Mouse (Mus musculus): ENCODE measurements around the gene Abcc10. TPM values are rescaled to one million over a fixed set of nuclear protein-coding genes. Genes with fewer than 3 reads are reported as not detected.

Abcc10 gene
- polyA plus RNA-seq, 1 experiment from 2014 or later: 8.1 TPM

DNA sequence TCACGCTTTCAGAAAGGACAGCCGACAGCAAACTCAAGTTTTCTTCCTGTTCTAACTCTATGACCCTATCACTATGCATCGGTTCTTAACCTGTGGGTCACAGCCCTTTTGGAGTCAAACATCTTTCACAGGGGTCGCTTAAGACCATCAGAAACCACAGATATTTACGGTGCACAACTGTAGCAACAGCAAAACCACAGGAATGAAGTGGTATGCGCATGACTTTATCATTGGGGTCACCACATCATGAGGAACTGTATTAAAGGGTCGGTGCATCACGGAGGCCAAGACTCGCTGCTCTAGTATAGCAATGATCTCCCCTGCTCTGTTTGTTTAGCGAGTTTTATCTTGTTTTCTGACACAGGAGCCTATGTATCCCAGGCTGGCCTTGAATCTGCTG lies 12.3 kb downstream of the Abcc10 start:
- ATAC-seq: no peak
- Histone ChIP-seq H3K27ac (ENCODE audit: low read length) (no peak overlapping the region), H3K4me3 (replicated peaks; ENCODE audit: low read length) (no peak overlapping the region), H3K4me1 (replicated peaks; ENCODE audit: control insufficient read depth, insufficient read depth, low read length) (no peaks in the 10 kb centered on the region), H3K9ac (replicated peaks; ENCODE audit: low read depth, low read length) (no peak overlapping the region), H3K27me3 (replicated peaks; ENCODE audit: control insufficient read depth, insufficient read depth, low read length) (no peaks in the 10 kb centered on the region), H3K4me2 (ENCODE audit: low read length) (no peak overlapping the region), H3K9me3 (ENCODE audit: control insufficient read depth, low read length) (no peaks in the 10 kb centered on the region), H3K36me3 (ENCODE audit: control insufficient read depth, insufficient read depth) (no peaks in the 10 kb centered on the region)
- WGBS: 92% methylated on average over 10 of the region's 10 CpGs

DNA sequence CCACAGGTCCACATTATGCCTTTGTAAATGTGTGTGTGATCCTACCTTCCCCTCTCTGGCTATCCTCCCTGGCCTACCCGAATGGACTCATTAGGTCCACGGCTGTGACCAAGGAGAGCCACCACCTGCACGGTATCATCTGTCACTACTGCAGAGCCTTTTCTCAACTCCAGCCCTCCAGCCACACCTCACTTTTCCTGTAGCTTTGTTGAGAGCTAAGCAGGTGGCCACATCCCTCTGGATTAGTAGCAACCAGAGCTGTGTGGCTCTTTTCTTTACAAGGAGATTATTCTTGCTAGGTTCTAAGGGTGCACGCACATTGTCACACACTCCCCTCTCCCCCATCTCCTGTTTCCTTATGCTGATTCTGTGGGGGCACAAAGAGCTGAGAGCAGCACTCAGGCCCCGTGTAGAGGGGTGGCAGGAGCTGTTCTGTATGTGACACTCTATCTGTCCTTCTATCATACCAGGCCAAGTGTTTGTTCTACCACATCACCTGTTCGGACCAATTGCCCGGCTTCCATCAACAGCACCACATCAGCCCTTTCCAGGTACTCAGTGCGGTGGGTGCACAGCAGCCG lies 14.9 kb downstream of the Abcc10 start:
- Histone ChIP-seq H3K9ac (replicated peaks; ENCODE audit: low read depth, low read length) (no peak overlapping the region), H3K9me3 (ENCODE audit: control insufficient read depth, low read length) (no peaks in the 10 kb centered on the region), H3K4me2 (ENCODE audit: low read length) (no peak overlapping the region), H3K27me3 (replicated peaks; ENCODE audit: control insufficient read depth, insufficient read depth, low read length) (no peaks in the 10 kb centered on the region), H3K4me1 (replicated peaks; ENCODE audit: control insufficient read depth, insufficient read depth, low read length) (no peaks in the 10 kb centered on the region), H3K27ac (ENCODE audit: low read length) (no peak overlapping the region), H3K4me3 (replicated peaks; ENCODE audit: low read length) (no peak overlapping the region), H3K36me3 (ENCODE audit: control insufficient read depth, insufficient read depth) (no peaks in the 10 kb centered on the region)
- ATAC-seq: no peak
- 88% methylated on average over 9 of the region's 9 CpGs for WGBS

DNA sequence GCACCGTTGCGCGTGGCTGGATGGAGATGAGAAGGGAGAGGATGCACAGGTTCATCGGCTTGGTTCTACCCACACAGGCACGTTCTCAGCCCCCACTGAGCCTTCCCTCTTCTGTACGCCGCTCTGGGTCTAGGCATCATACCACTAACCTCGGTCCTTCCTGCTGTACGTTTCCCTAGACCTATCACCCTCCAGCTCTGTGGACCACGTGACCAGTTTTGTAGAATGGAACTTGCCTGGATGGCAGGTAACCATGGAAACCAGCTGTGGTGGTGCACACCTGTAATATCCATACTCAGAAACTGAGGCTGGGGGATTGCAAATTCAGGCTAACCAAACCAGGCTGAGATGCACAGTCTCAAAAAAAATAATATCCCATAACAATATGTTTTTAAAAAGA lies 17.6 kb downstream of the Abcc10 start:
- Histone ChIP-seq H3K4me1 (replicated peaks; ENCODE audit: control insufficient read depth, insufficient read depth, low read length) (no peaks in the 10 kb centered on the region), H3K4me2 (ENCODE audit: low read length) (no peak overlapping the region), H3K27ac (ENCODE audit: low read length) (no peak overlapping the region), H3K4me3 (replicated peaks; ENCODE audit: low read length) (no peak overlapping the region), H3K27me3 (replicated peaks; ENCODE audit: control insufficient read depth, insufficient read depth, low read length) (no peaks in the 10 kb centered on the region), H3K36me3 (ENCODE audit: control insufficient read depth, insufficient read depth) (no peaks in the 10 kb centered on the region), H3K9me3 (ENCODE audit: control insufficient read depth, low read length) (no peaks in the 10 kb centered on the region), H3K9ac (replicated peaks; ENCODE audit: low read depth, low read length) (no peak overlapping the region)
- ATAC-seq: no peak
- 86% methylated on average over 10 of the region's 10 CpGs for WGBS

DNA sequence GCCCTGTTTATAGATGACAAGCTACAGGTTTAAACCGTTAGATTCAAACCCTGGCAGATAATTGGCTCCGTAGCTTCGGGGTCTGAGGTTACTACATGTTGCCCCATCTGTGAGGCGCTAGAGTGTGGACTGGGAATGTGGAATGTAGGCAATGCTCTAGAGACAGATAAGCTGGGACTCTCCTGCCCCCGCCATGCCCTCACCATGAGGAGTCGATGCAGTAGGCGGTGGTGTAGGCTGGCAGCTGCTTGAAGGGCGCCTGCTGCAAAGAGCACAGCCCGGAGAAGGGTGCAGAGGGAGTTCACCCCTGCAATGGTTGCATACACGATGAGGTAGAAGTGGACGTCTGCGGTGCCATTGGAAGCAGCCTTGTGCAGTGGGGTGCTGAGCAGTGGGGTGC lies 18.3 kb downstream of the Abcc10 start:
- H3K4me3 ChIP-seq (replicated peaks; ENCODE audit: low read length): no peak overlapping the region
- H3K4me1 ChIP-seq (replicated peaks; ENCODE audit: control insufficient read depth, insufficient read depth, low read length): no peaks in the 10 kb centered on the region
- no peak overlapping the region for H3K27ac ChIP-seq (ENCODE audit: low read length)
- no peaks in the 10 kb centered on the region for H3K9me3 ChIP-seq (ENCODE audit: control insufficient read depth, low read length)
- 86% methylated on average over 12 of the region's 12 CpGs for WGBS
- no peaks in the 10 kb centered on the region for H3K27me3 ChIP-seq (replicated peaks; ENCODE audit: control insufficient read depth, insufficient read depth, low read length)
- no peaks in the 10 kb centered on the region for H3K36me3 ChIP-seq (ENCODE audit: control insufficient read depth, insufficient read depth)
- no peak overlapping the region for H3K9ac ChIP-seq (replicated peaks; ENCODE audit: low read depth, low read length)
- ATAC-seq: no peak
- no peak overlapping the region for H3K4me2 ChIP-seq (ENCODE audit: low read length)

DNA sequence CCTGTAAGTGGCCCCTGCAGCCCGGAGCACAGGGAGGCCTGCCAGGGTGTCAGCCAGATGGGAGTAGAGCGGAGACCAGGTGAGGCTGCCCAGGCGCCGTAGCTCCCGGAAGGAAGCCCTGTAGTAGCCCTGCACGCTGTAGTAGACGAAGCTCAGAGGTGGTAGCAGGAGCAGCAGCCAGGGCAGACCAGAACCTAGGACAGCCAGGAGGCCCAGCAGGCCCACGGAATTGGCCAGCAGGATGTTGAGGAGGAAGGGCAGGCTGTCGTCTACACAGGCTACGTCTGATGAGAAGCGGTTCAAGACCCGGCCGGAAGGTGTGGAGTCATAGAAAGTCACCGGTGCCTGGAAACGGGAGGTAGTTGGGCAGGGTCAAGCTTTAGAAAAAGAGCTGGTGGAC lies 21.2 kb downstream of the Abcc10 start:
- H3K36me3 ChIP-seq (ENCODE audit: control insufficient read depth, insufficient read depth): no peaks in the 10 kb centered on the region

DNA sequence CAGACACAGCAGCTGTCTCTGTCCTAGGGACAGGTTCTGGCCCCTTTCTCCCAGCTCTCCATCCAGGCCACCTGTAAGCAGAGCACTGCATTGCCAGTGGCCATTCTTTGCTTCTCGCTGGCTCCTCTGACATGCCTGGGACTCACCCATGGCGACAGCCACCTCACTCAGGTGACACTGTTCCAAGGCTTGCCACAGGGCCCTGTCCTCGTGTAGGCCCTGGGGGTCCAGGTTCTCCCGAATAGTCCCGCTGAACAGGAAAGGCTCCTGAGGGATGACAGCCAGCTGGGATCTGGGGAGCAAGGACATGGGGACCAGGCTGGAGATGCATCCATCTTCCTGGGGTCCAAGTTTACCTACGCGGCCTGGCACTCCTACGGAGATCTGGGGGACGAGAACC lies 24.0 kb downstream of the Abcc10 start:
- Histone ChIP-seq H3K36me3 (ENCODE audit: control insufficient read depth, insufficient read depth) (no peaks in the 10 kb centered on the region), H3K4me3 (replicated peaks; ENCODE audit: low read length) (no peak overlapping the region), H3K4me2 (ENCODE audit: low read length) (no peak overlapping the region), H3K9ac (replicated peaks; ENCODE audit: low read depth, low read length) (no peak overlapping the region), H3K9me3 (ENCODE audit: control insufficient read depth, low read length) (no peaks in the 10 kb centered on the region), H3K4me1 (replicated peaks; ENCODE audit: control insufficient read depth, insufficient read depth, low read length) (peaks cover 1% of the 10 kb centered on the region), H3K27me3 (replicated peaks; ENCODE audit: control insufficient read depth, insufficient read depth, low read length) (no peaks in the 10 kb centered on the region), H3K27ac (ENCODE audit: low read length) (no peak overlapping the region)
- no peak for ATAC-seq
- 94% methylated on average over 9 of the region's 9 CpGs for WGBS

More for the DNA sequence above, 21.2 kb downstream of the Abcc10 start:
- Histone ChIP-seq H3K4me2 (ENCODE audit: low read length) (no peak overlapping the region), H3K4me3 (replicated peaks; ENCODE audit: low read length) (no peak overlapping the region), H3K9ac (replicated peaks; ENCODE audit: low read depth, low read length) (no peak overlapping the region), H3K27me3 (replicated peaks; ENCODE audit: control insufficient read depth, insufficient read depth, low read length) (no peaks in the 10 kb centered on the region), H3K4me1 (replicated peaks; ENCODE audit: control insufficient read depth, insufficient read depth, low read length) (no peaks in the 10 kb centered on the region), H3K27ac (ENCODE audit: low read length) (no peak overlapping the region), H3K9me3 (ENCODE audit: control insufficient read depth, low read length) (no peaks in the 10 kb centered on the region)
- ATAC-seq: no peak
- WGBS: 93% methylated on average over 15 of the region's 15 CpGs

DNA sequence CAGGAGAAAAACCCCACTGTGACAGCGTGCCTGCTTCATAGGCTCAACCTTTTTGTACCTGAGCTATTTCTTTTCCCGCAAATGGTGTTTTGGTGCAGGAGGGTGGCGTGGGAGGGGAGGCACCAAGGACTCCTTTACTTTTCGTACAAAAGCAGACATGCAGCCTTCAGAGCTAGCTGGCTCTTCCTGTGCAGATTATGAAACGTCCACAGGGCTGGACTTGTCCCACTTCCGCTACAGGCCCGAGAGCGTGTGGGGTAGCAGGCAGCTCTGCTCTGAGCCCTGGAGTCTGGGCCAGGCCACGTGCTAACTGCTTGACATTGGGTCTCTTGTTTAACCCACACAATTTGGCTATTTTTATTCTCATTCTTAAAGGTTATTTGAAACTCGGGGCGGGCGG lies 26.3 kb downstream of the Abcc10 start:
- Histone ChIP-seq H3K4me2 (ENCODE audit: low read length) (no peak overlapping the region), H3K4me1 (replicated peaks; ENCODE audit: control insufficient read depth, insufficient read depth, low read length) (peaks cover 18% of the 10 kb centered on the region), H3K27ac (ENCODE audit: low read length) (no peak overlapping the region), H3K9me3 (ENCODE audit: control insufficient read depth, low read length) (no peaks in the 10 kb centered on the region), H3K27me3 (replicated peaks; ENCODE audit: control insufficient read depth, insufficient read depth, low read length) (peaks cover 4% of the 10 kb centered on the region; the same call in 1 of the 2 replicates), H3K9ac (replicated peaks; ENCODE audit: low read depth, low read length) (no peak overlapping the region), H3K4me3 (replicated peaks; ENCODE audit: low read length) (no peak overlapping the region), H3K36me3 (ENCODE audit: control insufficient read depth, insufficient read depth) (no peaks in the 10 kb centered on the region)
- ATAC-seq: no peak
- 76% methylated on average over 12 of the region's 12 CpGs for WGBS

DNA sequence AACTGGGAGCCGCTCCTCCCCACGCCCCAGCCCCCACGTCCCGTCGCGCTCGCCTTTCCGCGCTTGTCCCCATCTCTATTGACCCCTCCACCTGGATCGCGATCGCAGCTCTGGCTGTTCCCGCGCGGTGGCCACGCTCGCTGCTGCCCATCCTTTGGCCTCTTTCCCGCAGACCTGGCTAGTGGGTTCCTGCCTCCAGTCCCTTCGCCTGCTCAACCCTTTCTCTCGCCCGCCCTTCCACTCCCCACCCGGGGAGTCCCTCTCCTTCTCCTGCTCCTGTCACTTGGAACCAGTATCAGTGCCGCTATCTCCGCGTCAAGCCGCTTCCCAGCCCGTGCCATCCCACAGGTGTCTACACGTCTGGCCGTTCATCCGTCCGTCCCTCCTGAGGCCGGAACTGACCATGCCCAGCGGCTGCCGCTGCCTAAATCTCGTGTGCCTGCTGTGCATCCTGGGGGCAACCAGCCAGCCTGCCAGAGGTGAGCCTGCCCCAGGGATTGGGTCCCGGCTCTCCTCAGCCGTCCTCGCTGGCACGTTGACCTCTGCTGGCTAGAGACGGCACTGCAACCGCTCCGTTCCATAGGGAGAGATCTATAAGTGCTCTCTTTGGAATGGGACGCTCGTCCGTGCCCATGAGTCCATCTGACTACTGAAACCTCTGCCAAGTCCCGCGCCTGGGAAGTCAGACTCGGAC lies 29.8 kb downstream of the Abcc10 start:
- WGBS: 0% methylated on average over 41 of the region's 48 CpGs
- peaks cover 24% of the 10 kb centered on the region for H3K27me3 ChIP-seq (replicated peaks; ENCODE audit: control insufficient read depth, insufficient read depth, low read length)
- no peaks in the 10 kb centered on the region for H3K9me3 ChIP-seq (ENCODE audit: control insufficient read depth, low read length)
- H3K4me2 ChIP-seq (ENCODE audit: low read length): peak overlapping the region; percentile 98
- ATAC-seq: peak; percentile 69
- H3K36me3 ChIP-seq (ENCODE audit: control insufficient read depth, insufficient read depth): no peaks in the 10 kb centered on the region
- peak overlapping the region; percentile 76 for H3K9ac ChIP-seq (replicated peaks; ENCODE audit: low read depth, low read length)
- peaks cover 20% of the 10 kb centered on the region for H3K4me1 ChIP-seq (replicated peaks; ENCODE audit: control insufficient read depth, insufficient read depth, low read length)
- H3K27ac ChIP-seq (ENCODE audit: low read length): peak overlapping the region; percentile 53
- peak overlapping the region; percentile 77 for H3K4me3 ChIP-seq (replicated peaks; ENCODE audit: low read length)

DNA sequence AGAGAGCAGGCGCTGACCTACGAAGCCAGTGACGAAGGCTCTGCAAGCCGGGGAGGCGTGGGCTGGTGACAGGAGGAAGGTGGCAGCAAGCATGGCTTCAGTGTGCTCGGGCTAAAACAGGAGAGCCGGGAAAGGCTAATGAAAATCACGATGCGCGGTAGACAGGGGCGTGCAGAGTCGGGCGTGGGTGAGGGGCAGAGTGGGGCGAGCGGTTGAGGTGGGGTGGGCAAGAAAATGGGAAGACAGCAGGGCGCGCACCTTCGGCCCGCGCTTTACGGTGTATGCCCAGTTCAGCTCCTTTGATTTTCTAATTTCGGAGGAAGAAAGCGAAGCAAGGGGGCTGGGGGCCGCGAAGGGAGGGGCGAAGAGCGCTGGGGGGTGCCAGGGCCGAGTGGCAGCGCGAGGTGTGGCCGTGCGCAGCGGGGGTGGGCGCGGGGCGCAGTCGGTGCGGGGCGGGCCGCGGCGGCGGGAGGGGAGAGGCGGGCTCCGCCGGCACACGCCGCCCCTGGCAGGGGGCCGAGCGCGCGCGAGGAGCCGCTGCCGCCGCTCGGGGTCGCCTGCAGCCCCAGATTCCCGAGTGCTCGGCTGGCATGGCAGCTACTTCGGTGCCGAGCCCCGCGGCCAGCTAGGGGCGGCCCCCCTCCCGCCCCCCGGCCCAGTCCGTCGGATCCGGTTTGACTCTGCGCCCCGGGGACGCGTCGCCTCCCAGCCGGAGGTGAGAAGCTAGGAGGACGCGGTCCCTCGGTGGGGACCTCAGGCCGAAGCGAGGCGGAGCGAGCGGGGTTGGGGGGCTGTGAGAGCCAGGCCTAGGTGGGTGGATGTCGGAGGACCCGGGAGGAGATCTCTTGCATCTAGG lies 30.6 kb downstream of the Abcc10 start, which contains the start of gene Dlk2:
Dlk2 (plus strand) TSS at position 58 of the 856 bp plus-strand sequence.
- H3K9ac ChIP-seq (replicated peaks; ENCODE audit: low read depth, low read length): peak within 1 kb of the TSS; percentile 76
- under 1% methylated on average over 73 of the region's 86 CpGs for WGBS
- peak within 1 kb of the TSS; percentile 77 for H3K4me3 ChIP-seq (replicated peaks; ENCODE audit: low read length)
- peak within 1 kb of the TSS; percentile 98 for H3K4me2 ChIP-seq (ENCODE audit: low read length)
- no peaks in the 10 kb centered on the region for H3K9me3 ChIP-seq (ENCODE audit: control insufficient read depth, low read length)
- peaks cover 26% of the 10 kb centered on the region for H3K27me3 ChIP-seq (replicated peaks; ENCODE audit: control insufficient read depth, insufficient read depth, low read length)
- peak; percentile 59 for ATAC-seq
- H3K36me3 ChIP-seq (ENCODE audit: control insufficient read depth, insufficient read depth): no peaks in the 10 kb centered on the region
- H3K27ac ChIP-seq (ENCODE audit: low read length): peak within 1 kb of the TSS; percentile 67
- peaks cover 20% of the 10 kb centered on the region for H3K4me1 ChIP-seq (replicated peaks; ENCODE audit: control insufficient read depth, insufficient read depth, low read length)
